Mouse (Mus musculus): Measurements from ENCODE around the gene Loxl4. TPM values are rescaled to one million over a fixed set of nuclear protein-coding genes. Genes with fewer than 3 reads are reported as not detected.

Loxl4 gene
- total and polyA plus RNA-seq, 3 experiments, result not detected

GRCm38 (mm10) chr19:42628068-42628467 lies 15.5 kb upstream of the Loxl4 start:
- Histone ChIP-seq H3K27me3 (ENCODE audit: insufficient read depth, low read length) (peaks cover 6% of the 10 kb centered on the region), H3K4me1 (ENCODE audit: insufficient read depth, low read depth, low read length) (no peaks in the 10 kb centered on the region), H3K36me3 (replicated peaks) (no peaks in the 10 kb centered on the region), H3K4me3 (ENCODE audit: low read depth, low read length) (no peak overlapping the region), H3K9me3 (replicated peaks) (no peaks in the 10 kb centered on the region)
- ATAC-seq (ENCODE audit: extremely low read depth, insufficient number of reproducible peaks, low FRiP score, poor library complexity, severe bottlenecking), result no peak
- TF ChIP-seq GATA1 (IDR thresholded peaks at IDR 0.05; ENCODE audit: borderline replicate concordance, low read length) (no peak), GATA2 (IDR thresholded peaks at IDR 0.05; ENCODE audit: borderline replicate concordance, low read depth, low read length) (no peak), POLR2AphosphoS5 (IDR thresholded peaks at IDR 0.05; ENCODE audit: insufficient replicate concordance, low read depth, low read length) (no peak), TAL1 (conservative IDR thresholded peaks at IDR 0.05; ENCODE audit: low read depth, low read length) (no peak), CTCF (IDR thresholded peaks at IDR 0.05; ENCODE audit: low read depth, low read length) (no peak)
- DNase-seq (ENCODE audit: low spot score), result no peak

- ATAC-seq (ENCODE audit: extremely low read depth, insufficient number of reproducible peaks, low FRiP score, poor library complexity, severe bottlenecking), result no peak
Observed at GRCm38 (mm10) chr19:42613647-42614225, 1.1 kb upstream of the Loxl4 start.

GRCm38 (mm10) chr19:42613116-42613515 lies 503 bp upstream of the Loxl4 start:
- Histone ChIP-seq H3K4me1 (ENCODE audit: insufficient read depth, low read depth, low read length) (no peaks in the 10 kb centered on the region), H3K9me3 (replicated peaks) (no peaks in the 10 kb centered on the region), H3K4me3 (ENCODE audit: low read depth, low read length) (no peak overlapping the region), H3K36me3 (replicated peaks) (no peaks in the 10 kb centered on the region), H3K27me3 (ENCODE audit: insufficient read depth, low read length) (peaks cover 47% of the 10 kb centered on the region)
- DNase-seq (ENCODE audit: low spot score), result no peak
- no peak for TF ChIP-seq GATA2 (IDR thresholded peaks at IDR 0.05; ENCODE audit: borderline replicate concordance, low read depth, low read length)
- TF ChIP-seq POLR2AphosphoS5 (IDR thresholded peaks at IDR 0.05; ENCODE audit: insufficient replicate concordance, low read depth, low read length), result no peak
- TF ChIP-seq GATA1 (IDR thresholded peaks at IDR 0.05; ENCODE audit: borderline replicate concordance, low read length), result no peak
- no peak for TF ChIP-seq TAL1 (conservative IDR thresholded peaks at IDR 0.05; ENCODE audit: low read depth, low read length)
- TF ChIP-seq CTCF (IDR thresholded peaks at IDR 0.05; ENCODE audit: low read depth, low read length), result no peak
- ATAC-seq (ENCODE audit: extremely low read depth, insufficient number of reproducible peaks, low FRiP score, poor library complexity, severe bottlenecking), result no peak

More at GRCm38 (mm10) chr19:42613647-42614225, 1.1 kb upstream of the Loxl4 start:
- no peaks in the 10 kb centered on the region for H3K4me1 ChIP-seq (ENCODE audit: insufficient read depth, low read depth, low read length)
- H3K9me3 ChIP-seq (replicated peaks), result no peaks in the 10 kb centered on the region
- no peak for DNase-seq (ENCODE audit: low spot score)
- no peak overlapping the region for H3K4me3 ChIP-seq (ENCODE audit: low read depth, low read length)
- TF ChIP-seq CTCF (IDR thresholded peaks at IDR 0.05; ENCODE audit: low read depth, low read length) (no peak), TAL1 (conservative IDR thresholded peaks at IDR 0.05; ENCODE audit: low read depth, low read length) (no peak), POLR2AphosphoS5 (IDR thresholded peaks at IDR 0.05; ENCODE audit: insufficient replicate concordance, low read depth, low read length) (no peak), GATA1 (IDR thresholded peaks at IDR 0.05; ENCODE audit: borderline replicate concordance, low read length) (no peak), GATA2 (IDR thresholded peaks at IDR 0.05; ENCODE audit: borderline replicate concordance, low read depth, low read length) (no peak)
- peaks cover 41% of the 10 kb centered on the region for H3K27me3 ChIP-seq (ENCODE audit: insufficient read depth, low read length)
- H3K36me3 ChIP-seq (replicated peaks), result no peaks in the 10 kb centered on the region

- no peak for ATAC-seq (ENCODE audit: extremely low read depth, insufficient number of reproducible peaks, low FRiP score, poor library complexity, severe bottlenecking)
- Histone ChIP-seq H3K4me1 (ENCODE audit: insufficient read depth, low read depth, low read length) (no peaks in the 10 kb centered on the region), H3K9me3 (replicated peaks) (no peaks in the 10 kb centered on the region), H3K27me3 (ENCODE audit: insufficient read depth, low read length) (peaks cover 55% of the 10 kb centered on the region), H3K36me3 (replicated peaks) (no peaks in the 10 kb centered on the region), H3K4me3 (ENCODE audit: low read depth, low read length) (no peak overlapping the region)
- DNase-seq (ENCODE audit: low spot score), result no peak
- TF ChIP-seq TAL1 (conservative IDR thresholded peaks at IDR 0.05; ENCODE audit: low read depth, low read length) (no peak), GATA2 (IDR thresholded peaks at IDR 0.05; ENCODE audit: borderline replicate concordance, low read depth, low read length) (no peak), GATA1 (IDR thresholded peaks at IDR 0.05; ENCODE audit: borderline replicate concordance, low read length) (no peak), POLR2AphosphoS5 (IDR thresholded peaks at IDR 0.05; ENCODE audit: insufficient replicate concordance, low read depth, low read length) (no peak), CTCF (IDR thresholded peaks at IDR 0.05; ENCODE audit: low read depth, low read length) (no peak)
Observed at GRCm38 (mm10) chr19:42611746-42612145, 867 bp downstream of the Loxl4 start.

- H3K9me3 ChIP-seq (replicated peaks), result no peaks in the 10 kb centered on the region
- H3K36me3 ChIP-seq (replicated peaks), result no peaks in the 10 kb centered on the region
- TF ChIP-seq GATA2 (IDR thresholded peaks at IDR 0.05; ENCODE audit: borderline replicate concordance, low read depth, low read length), result no peak
- TF ChIP-seq CTCF (IDR thresholded peaks at IDR 0.05; ENCODE audit: low read depth, low read length), result no peak
- TF ChIP-seq GATA1 (IDR thresholded peaks at IDR 0.05; ENCODE audit: borderline replicate concordance, low read length), result no peak
- TF ChIP-seq POLR2AphosphoS5 (IDR thresholded peaks at IDR 0.05; ENCODE audit: insufficient replicate concordance, low read depth, low read length), result no peak
- TF ChIP-seq TAL1 (conservative IDR thresholded peaks at IDR 0.05; ENCODE audit: low read depth, low read length), result no peak
- no peak overlapping the region for H3K4me3 ChIP-seq (ENCODE audit: low read depth, low read length)
- no peak for DNase-seq (ENCODE audit: low spot score)
- no peak for ATAC-seq (ENCODE audit: extremely low read depth, insufficient number of reproducible peaks, low FRiP score, poor library complexity, severe bottlenecking)
- peaks cover 64% of the 10 kb centered on the region for H3K27me3 ChIP-seq (ENCODE audit: insufficient read depth, low read length)
- H3K4me1 ChIP-seq (ENCODE audit: insufficient read depth, low read depth, low read length), result no peaks in the 10 kb centered on the region
Observed at GRCm38 (mm10) chr19:42609716-42610115, 2.9 kb downstream of the Loxl4 start.

GRCm38 (mm10) chr19:42608082-42608481 lies 4.5 kb downstream of the Loxl4 start:
- no peak for ATAC-seq (ENCODE audit: extremely low read depth, insufficient number of reproducible peaks, low FRiP score, poor library complexity, severe bottlenecking)
- TF ChIP-seq POLR2AphosphoS5 (IDR thresholded peaks at IDR 0.05; ENCODE audit: insufficient replicate concordance, low read depth, low read length) (no peak), GATA1 (IDR thresholded peaks at IDR 0.05; ENCODE audit: borderline replicate concordance, low read length) (no peak), TAL1 (conservative IDR thresholded peaks at IDR 0.05; ENCODE audit: low read depth, low read length) (no peak), CTCF (IDR thresholded peaks at IDR 0.05; ENCODE audit: low read depth, low read length) (no peak), GATA2 (IDR thresholded peaks at IDR 0.05; ENCODE audit: borderline replicate concordance, low read depth, low read length) (no peak)
- H3K4me3 ChIP-seq (ENCODE audit: low read depth, low read length), result no peak overlapping the region
- H3K4me1 ChIP-seq (ENCODE audit: insufficient read depth, low read depth, low read length), result no peaks in the 10 kb centered on the region
- H3K36me3 ChIP-seq (replicated peaks), result no peaks in the 10 kb centered on the region
- DNase-seq (ENCODE audit: low spot score), result no peak
- H3K27me3 ChIP-seq (ENCODE audit: insufficient read depth, low read length), result peaks cover 68% of the 10 kb centered on the region
- no peaks in the 10 kb centered on the region for H3K9me3 ChIP-seq (replicated peaks)

Data from G1E (cell line).